Mouse (Mus musculus) heart, postnatal 0 days (tissue): ENCODE results near the gene Sdhb. TPM values are rescaled to one million over a fixed set of nuclear protein-coding genes. Genes with fewer than 3 reads are reported as not detected.

Experiments used
- ATAC-seq: fragments of 200-750 bp; cut with Nextera tagmentation; 2 replicates; pipeline ENCODE4 v1.8.0; 2017; ENCODE audit warnings: low read depth, moderate number of reproducible peaks, moderate library complexity; ENCODE audit not compliant: insufficient read depth
- DNase-seq: peaks from one replicate; pipeline ENCODE4 v3.0.0-alpha.2; 2016; ENCODE audit warnings: low spot score
- H3K27ac ChIP-seq: fragments of 300-500 bp; sonication (generic); 2 replicates; pipeline ENCODE4 v1.5.1; 2014; ENCODE audit warnings: low read depth, mild to moderate bottlenecking
- H3K27me3 ChIP-seq: fragments of 300-500 bp; sonication (generic); 2 replicates; pipeline ENCODE4 v1.6.1; 2014; ENCODE audit warnings: low read length, mixed read lengths; ENCODE audit not compliant: control insufficient read depth, insufficient read depth
- H3K36me3 ChIP-seq: fragments of 300-500 bp; sonication (generic); replicated peaks from 2 replicates; pipeline ENCODE4 v1.6.1; 2014; ENCODE audit warnings: low read length, mixed read lengths; ENCODE audit not compliant: control insufficient read depth, insufficient read depth
- H3K4me1 ChIP-seq: fragments of 300-500 bp; sonication (generic); 2 replicates; pipeline ENCODE4 v1.6.1; 2014; ENCODE audit warnings: antibody characterized with exemption; ENCODE audit not compliant: control insufficient read depth, insufficient read depth
- H3K4me2 ChIP-seq: fragments of 300-500 bp; sonication (generic); 2 replicates; pipeline ENCODE4 v1.6.1; 2014; ENCODE audit warnings: low read depth, mild to moderate bottlenecking, low read length, moderate library complexity
- H3K4me3 ChIP-seq: fragments of 300-500 bp; sonication (generic); 2 replicates; pipeline ENCODE4 v1.5.1; 2014; ENCODE audit warnings: low read depth, low read length
- H3K9ac ChIP-seq: fragments of 300-500 bp; sonication (generic); replicated peaks from 2 replicates; pipeline ENCODE4 v1.6.1; 2014; ENCODE audit warnings: low read depth, low read length, mixed read lengths
- H3K9me3 ChIP-seq: fragments of 300-500 bp; sonication (generic); replicated peaks from 2 replicates; pipeline ENCODE4 v1.6.1; 2016; ENCODE audit warnings: low read length; ENCODE audit not compliant: control insufficient read depth
- CTCF ChIP-seq: IDR thresholded peaks from 2 replicates; pipeline ENCODE4 v1.5.1; 2016; ENCODE audit warnings: antibody characterized with exemption, control low read depth, low read depth
- EP300 ChIP-seq: IDR thresholded peaks from 2 replicates; pipeline ENCODE4 v1.6.1; 2016; ENCODE audit warnings: antibody characterized with exemption, low read depth
- WGBS: fragments of 180-500 bp; shearing (Covaris S2); extraction: QIAGEN DNeasy Blood & Tissue Kit; methylation state at CpG from one replicate; pipeline ENCODE4 v1.1.7; 2014; 5-methylcytosine and 5-hydroxymethylcytosine counted together
- polyA plus RNA-seq: library from polyadenylated mRNA; unstranded; fragments of >200 nt; fragmentation: Nextera tagmentation; extraction: Ambion mirVana; gene quantifications from 2 replicates; pipeline ENCODE4 v1.2.1, GENCODE M21; 2015
- total RNA-seq: library from RNA; depleted of rRNA; stranded (reverse); fragments of >200 nt; gene quantifications from 2 replicates; pipeline ENCODE4 v1.2.3, GENCODE M21; 2014; ENCODE audit warnings: low replicate concordance

The Sdhb gene
- total and polyA plus RNA-seq, 2 experiments from 2014 or later = 947 to 1,828 TPM

DNA sequence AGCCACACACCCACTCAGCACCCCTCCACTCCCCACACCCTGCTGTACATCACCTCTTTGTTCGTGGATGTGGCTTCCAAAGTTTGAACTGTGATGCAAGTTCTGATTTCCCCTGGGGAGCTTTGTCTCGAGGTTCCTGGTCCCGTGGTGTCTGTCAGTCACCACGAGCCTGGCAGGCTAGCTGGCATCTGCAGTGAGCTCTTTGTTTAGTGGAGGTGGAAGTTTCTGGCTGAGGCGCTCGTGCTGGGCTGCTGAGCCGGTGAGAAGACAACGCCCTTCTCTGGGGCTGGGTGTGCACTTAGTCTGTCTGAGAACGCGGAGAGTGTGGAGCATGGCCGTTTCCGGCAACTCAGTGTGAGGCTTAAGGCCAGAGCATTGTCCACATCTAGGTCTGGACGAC lies 10.7 kb downstream of the Sdhb start:
- DNase-seq (no peak), ATAC-seq (no peak)
- WGBS = 83% methylated on average over 13 of the region's 13 CpGs
- Histone ChIP-seq H3K4me1 (no peaks in the 10 kb centered on the region), H3K4me2 (no peak overlapping the region), H3K9ac (no peak overlapping the region), H3K27ac (no peak overlapping the region), H3K36me3 (peaks cover 97% of the 10 kb centered on the region), H3K9me3 (no peaks in the 10 kb centered on the region), H3K4me3 (no peak overlapping the region), H3K27me3 (no peaks in the 10 kb centered on the region)
- TF ChIP-seq EP300 (no peak), CTCF (no peak)

- no peaks in the 10 kb centered on the region for H3K27me3 ChIP-seq
- H3K4me3 ChIP-seq = no peak overlapping the region
- H3K9me3 ChIP-seq = no peaks in the 10 kb centered on the region
- WGBS = 91% methylated on average over 6 of the region's 6 CpGs
- no peak for TF ChIP-seq EP300
- TF ChIP-seq CTCF = no peak
- no peak overlapping the region for H3K27ac ChIP-seq
- ATAC-seq (no peak), DNase-seq (no peak)
- no peaks in the 10 kb centered on the region for H3K4me1 ChIP-seq
- peaks cover 99% of the 10 kb centered on the region for H3K36me3 ChIP-seq
- H3K4me2 ChIP-seq = no peak overlapping the region
- H3K9ac ChIP-seq = no peak overlapping the region
Observed at GRCm38 (mm10) chr4:140974408-140974807, 13.4 kb downstream of the Sdhb start.

- 95% methylated on average over 7 of the region's 7 CpGs for WGBS
- Histone ChIP-seq H3K36me3 (peaks cover 94% of the 10 kb centered on the region), H3K9me3 (no peaks in the 10 kb centered on the region), H3K4me3 (no peak overlapping the region), H3K27ac (no peak overlapping the region), H3K27me3 (no peaks in the 10 kb centered on the region), H3K4me1 (no peaks in the 10 kb centered on the region), H3K9ac (no peak overlapping the region), H3K4me2 (no peak overlapping the region)
- TF ChIP-seq CTCF = no peak
- TF ChIP-seq EP300 = no peak
- ATAC-seq = no peak
- DNase-seq = no peak
Observed at GRCm38 (mm10) chr4:140975356-140975755, 14.4 kb downstream of the Sdhb start.

GRCm38 (mm10) chr4:140977278-140977677 lies 16.3 kb downstream of the Sdhb start:
- Histone ChIP-seq H3K9me3 (no peaks in the 10 kb centered on the region), H3K9ac (no peak overlapping the region), H3K36me3 (peaks cover 76% of the 10 kb centered on the region), H3K4me1 (no peaks in the 10 kb centered on the region), H3K4me2 (no peak overlapping the region), H3K27me3 (no peaks in the 10 kb centered on the region), H3K27ac (no peak overlapping the region), H3K4me3 (no peak overlapping the region)
- no peak for ATAC-seq
- TF ChIP-seq CTCF = no peak
- TF ChIP-seq EP300 = no peak
- 83% methylated on average over 10 of the region's 10 CpGs for WGBS
- DNase-seq = no peak

DNA sequence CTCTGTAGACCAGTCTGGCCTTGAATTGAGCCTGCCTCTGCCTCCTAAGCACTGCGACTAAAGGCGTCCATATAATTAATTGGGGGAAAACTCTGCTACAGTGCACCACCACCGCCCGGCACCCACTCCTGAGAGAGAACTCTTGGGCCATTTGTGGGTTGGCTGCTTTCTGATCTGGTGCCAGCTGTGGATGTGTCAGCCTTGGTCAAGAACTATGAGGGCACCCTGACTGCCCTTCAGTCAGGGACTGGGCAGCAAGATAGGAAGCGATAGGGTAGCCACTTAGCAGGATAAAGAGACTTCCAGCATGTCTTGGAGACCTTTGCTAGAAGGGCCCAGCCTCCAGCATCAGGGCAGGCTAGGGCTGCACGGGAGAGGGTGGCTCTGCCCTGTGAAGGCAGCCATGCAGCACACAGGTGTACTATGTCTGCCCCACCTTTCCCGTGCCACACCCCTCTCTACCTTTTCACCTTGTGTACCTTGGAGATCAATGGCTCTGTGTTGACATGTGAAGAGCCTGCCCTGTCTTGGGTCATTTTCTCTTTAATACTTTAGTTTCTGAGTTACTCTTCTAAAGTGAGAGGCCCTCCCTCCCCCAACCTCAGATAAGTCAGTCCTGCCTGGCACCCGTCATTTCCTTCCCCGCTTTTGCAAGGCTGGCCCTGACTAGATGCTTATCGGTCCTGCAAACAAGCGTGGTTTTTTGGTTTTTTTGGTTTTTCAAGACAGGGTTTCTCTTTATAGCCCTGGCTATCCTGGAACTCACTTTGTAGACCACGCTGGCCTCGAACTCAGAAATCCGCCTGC lies 17.1 kb downstream of the Sdhb start:
- H3K27me3 ChIP-seq = no peaks in the 10 kb centered on the region
- 81% methylated on average over 14 of the region's 14 CpGs for WGBS
- no peak overlapping the region for H3K27ac ChIP-seq
- no peaks in the 10 kb centered on the region for H3K9me3 ChIP-seq
- TF ChIP-seq CTCF (no peak), EP300 (no peak)
- DNase-seq (no peak), ATAC-seq (no peak)
- 0 out of 2 replicates have a peak, but pooled peaks cover under 1% of the 10 kb centered on the region for H3K4me1 ChIP-seq
- H3K36me3 ChIP-seq = peaks cover 68% of the 10 kb centered on the region
- H3K4me2 ChIP-seq = no peak overlapping the region
- H3K4me3 ChIP-seq = no peak overlapping the region
- H3K9ac ChIP-seq = no peak overlapping the region

- ATAC-seq = no peak
- WGBS = 94% methylated on average over 2 of the region's 2 CpGs
Observed at GRCm38 (mm10) chr4:140981605-140982004, 20.6 kb downstream of the Sdhb start.

More at GRCm38 (mm10) chr4:140981605-140982004, 20.6 kb downstream of the Sdhb start:
- peaks cover 32% of the 10 kb centered on the region for H3K36me3 ChIP-seq
- H3K4me3 ChIP-seq = no peak overlapping the region
- H3K4me1 ChIP-seq = peaks cover 6% of the 10 kb centered on the region; the same call in 1 of the 2 replicates
- no peaks in the 10 kb centered on the region for H3K27me3 ChIP-seq
- H3K4me2 ChIP-seq = no peak overlapping the region
- no peaks in the 10 kb centered on the region for H3K9me3 ChIP-seq
- no peak for DNase-seq
- TF ChIP-seq CTCF (0 out of 2 replicates have a peak, but pooled peaks have one; percentile 3), EP300 (no peak)
- H3K27ac ChIP-seq = no peak overlapping the region
- H3K9ac ChIP-seq = no peak overlapping the region
